ENCODE assay signal across 7 mouse cellular contexts in the genomic region with DNA sequence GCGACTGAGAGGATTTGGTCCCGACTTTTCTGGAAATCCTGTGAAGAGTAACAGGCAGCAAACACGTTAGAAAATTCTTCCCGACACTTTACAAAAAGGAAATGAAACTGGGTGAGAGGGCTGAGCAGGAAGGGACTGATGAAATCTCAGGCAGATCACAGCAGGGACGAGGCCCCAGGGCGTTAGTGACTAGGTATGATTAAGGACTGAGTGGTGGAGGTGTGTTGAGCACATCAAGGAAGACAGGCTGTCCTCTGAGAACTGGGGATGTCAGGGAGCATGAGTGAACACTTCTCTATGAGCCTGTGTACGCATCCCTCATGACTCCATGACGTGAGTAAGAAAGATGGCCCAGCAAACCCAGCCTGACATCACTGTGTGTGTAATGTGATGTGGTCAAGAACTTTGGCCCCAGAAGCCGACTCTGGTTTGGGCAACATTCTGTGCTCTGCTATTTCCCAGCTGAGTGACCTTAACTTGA. TPM values are rescaled to one million over a fixed set of nuclear protein-coding genes. Genes with fewer than 3 reads are reported as not detected.
DNase-seq lines count a peak whose midpoint lies in the region; ATAC-seq and TF ChIP-seq lines count a peak whose summit lies in the region.

No protein-coding gene starts in this region.

- peaks cover 11% of the 10 kb centered on the region; the same call in 1 of the 2 replicates for H3K27me3 ChIP-seq in kidney, embryonic 14.5 days (ENCODE audit: control insufficient read depth, insufficient read depth, low read length)
- no peaks in the 10 kb centered on the region for H3K27me3 ChIP-seq in lung, postnatal 0 days (replicated peaks; ENCODE audit: insufficient read depth, low read length)
- peaks cover 15% of the 10 kb centered on the region for H3K27me3 ChIP-seq in forebrain, embryonic 13.5 days

- DNase-seq in kidney, adult 11 months, result no peak
- peak; percentile 15 for DNase-seq in A20 (ENCODE audit: low read depth, low spot score)
- peak; percentile 65 for DNase-seq in Muller cell, postnatal 12 days (ENCODE audit: inconsistent ontology term)
- no peak for DNase-seq in lung, postnatal 0 days (ENCODE audit: low spot score)
- no peak for DNase-seq in right cerebral cortex, adult 18-20 months

- H3K4me3 ChIP-seq in kidney, embryonic 14.5 days (ENCODE audit: low read length), result no peak overlapping the region
- no peak overlapping the region for H3K4me3 ChIP-seq in lung, postnatal 0 days (ENCODE audit: low read depth, low read length)
- H3K4me3 ChIP-seq in forebrain, embryonic 13.5 days, result no peak overlapping the region

- H3K4me1 ChIP-seq in kidney, embryonic 14.5 days (ENCODE audit: control insufficient read depth, insufficient read depth, low read length), result peaks cover 31% of the 10 kb centered on the region
- peaks cover 27% of the 10 kb centered on the region for H3K4me1 ChIP-seq in lung, postnatal 0 days (ENCODE audit: insufficient read depth, low read depth, low read length)
- H3K4me1 ChIP-seq in forebrain, embryonic 13.5 days, result no peaks in the 10 kb centered on the region

- no peak overlapping the region for H3K4me2 ChIP-seq in kidney, embryonic 14.5 days (replicated peaks; ENCODE audit: low read depth, low read length)
- H3K4me2 ChIP-seq in lung, postnatal 0 days (replicated peaks; ENCODE audit: low read depth, low read length), result no peak overlapping the region
- no peak overlapping the region for H3K4me2 ChIP-seq in forebrain, embryonic 13.5 days

- H3K9me3 ChIP-seq in kidney, embryonic 14.5 days (ENCODE audit: control insufficient read depth, low read length), result no peaks in the 10 kb centered on the region
- H3K9me3 ChIP-seq in lung, postnatal 0 days (ENCODE audit: low read length), result no peaks in the 10 kb centered on the region
- H3K9me3 ChIP-seq in forebrain, embryonic 13.5 days (replicated peaks), result no peaks in the 10 kb centered on the region

- H3K9ac ChIP-seq in kidney, embryonic 14.5 days (ENCODE audit: low read depth, low read length), result no peak overlapping the region
- H3K9ac ChIP-seq in lung, postnatal 0 days (replicated peaks; ENCODE audit: low read depth), result no peak overlapping the region
- H3K9ac ChIP-seq in forebrain, embryonic 13.5 days, result no peak overlapping the region

- ATAC-seq in kidney, embryonic 14.5 days (ENCODE audit: low FRiP score, low TSS enrichment), result no peak
- peak; percentile 58 for ATAC-seq in lung, postnatal 0 days
- ATAC-seq in forebrain, embryonic 13.5 days, result no peak

- peak overlapping the region; percentile 32; the same call in 1 of the 2 replicates for H3K27ac ChIP-seq in kidney, embryonic 14.5 days (ENCODE audit: low read depth, low read length)
- peak overlapping the region; percentile 83 for H3K27ac ChIP-seq in lung, postnatal 0 days (ENCODE audit: low read length)
- no peak overlapping the region for H3K27ac ChIP-seq in forebrain, embryonic 13.5 days

- 62% methylated on average over 9 of the region's 9 CpGs for WGBS in kidney, embryonic 14.5 days
- 46% methylated on average over 9 of the region's 9 CpGs for WGBS in lung, postnatal 0 days
- 77% methylated on average over 9 of the region's 9 CpGs for WGBS in forebrain, embryonic 13.5 days

- TF ChIP-seq CTCF in lung, postnatal 0 days (IDR thresholded peaks at IDR 0.05), result no peak

- no peak for TF ChIP-seq EP300 in lung, postnatal 0 days (IDR thresholded peaks at IDR 0.05)

- H3K36me3 ChIP-seq in kidney, embryonic 14.5 days (ENCODE audit: control insufficient read depth, insufficient read depth, low read length), result peaks cover 56% of the 10 kb centered on the region
- H3K36me3 ChIP-seq in lung, postnatal 0 days (ENCODE audit: insufficient read depth, low read length), result peaks cover 53% of the 10 kb centered on the region
- peaks cover 75% of the 10 kb centered on the region for H3K36me3 ChIP-seq in forebrain, embryonic 13.5 days (ENCODE audit: poor library complexity, severe bottlenecking)

RNA-seq across cellular contexts. Expression of a gene that starts 9.1 kb away (rescaled TPM):
- polyA plus RNA-seq in kidney, embryonic 14.5 days (2014; fragmentation: Nextera tagmentation; extraction: Ambion mirVana), result 0.24 and 0.38 TPM in 2 replicates
- 4.6 and 6.8 TPM in 2 replicates for polyA plus RNA-seq in lung, postnatal 0 days (2015; fragmentation: Nextera tagmentation; extraction: Ambion mirVana)
- 0.31 and 0.42 TPM in 2 replicates for polyA plus RNA-seq in forebrain, embryonic 13.5 days (2015; fragmentation: Nextera tagmentation; extraction: Ambion mirVana)

RNA-seq across cellular contexts. Expression of a gene that starts 21.9 kb away (rescaled TPM):
- 11.4 and 14.9 TPM in 2 replicates for polyA plus RNA-seq in kidney, embryonic 14.5 days (2014; fragmentation: Nextera tagmentation; extraction: Ambion mirVana)
- 7.3 and 8.0 TPM in 2 replicates for polyA plus RNA-seq in lung, postnatal 0 days (2015; fragmentation: Nextera tagmentation; extraction: Ambion mirVana)
- 6.0 and 6.3 TPM in 2 replicates for polyA plus RNA-seq in forebrain, embryonic 13.5 days (2015; fragmentation: Nextera tagmentation; extraction: Ambion mirVana)

RNA-seq across cellular contexts. Expression of a gene that starts 34.6 kb away (rescaled TPM):
- 5.1 and 5.2 TPM in 2 replicates for polyA plus RNA-seq in kidney, embryonic 14.5 days (2014; fragmentation: Nextera tagmentation; extraction: Ambion mirVana)
- polyA plus RNA-seq in lung, postnatal 0 days (2015; fragmentation: Nextera tagmentation; extraction: Ambion mirVana), result 2.7 and 3.1 TPM in 2 replicates
- 3.9 and 4.0 TPM in 2 replicates for polyA plus RNA-seq in forebrain, embryonic 13.5 days (2015; fragmentation: Nextera tagmentation; extraction: Ambion mirVana)

RNA-seq across cellular contexts. Expression of a gene that starts 38.1 kb away (rescaled TPM):
- 8.9 and 11.2 TPM in 2 replicates for polyA plus RNA-seq in kidney, embryonic 14.5 days (2014; fragmentation: Nextera tagmentation; extraction: Ambion mirVana)
- 22.2 and 23.4 TPM in 2 replicates for polyA plus RNA-seq in lung, postnatal 0 days (2015; fragmentation: Nextera tagmentation; extraction: Ambion mirVana)
- polyA plus RNA-seq in forebrain, embryonic 13.5 days (2015; fragmentation: Nextera tagmentation; extraction: Ambion mirVana), result 38.9 and 42.5 TPM in 2 replicates

Comparison
In these comparisons a context has a peak if more than half of its experiments do, and no peak if none do; other contexts are left out.
1. DNase-seq: peak in A20 (single experiment) and Muller cell, postnatal 12 days (single experiment); none in kidney, adult 11 months (single experiment), lung, postnatal 0 days (single experiment) and right cerebral cortex, adult 18-20 months (single experiment).